Mouse (Mus musculus): Measurements from ENCODE around the gene Ccdc151. TPM values are rescaled to one million over a fixed set of nuclear protein-coding genes. Genes with fewer than 3 reads are reported as not detected.
A peak's percentile ranks its signal among the peaks of the same experiment; 100 is the strongest.

Gene Ccdc151
- polyA plus RNA-seq, 1 experiment: 0.14 TPM

GRCm38 (mm10) chr9:21960558-21961208, 41.8 kb downstream of the Ccdc151 start:
- no peak for DNase-seq (ENCODE audit: low read depth, low spot score)
- WGBS: 34% methylated on average over 26 of the region's 26 CpGs

- 60% methylated on average over 9 of the region's 9 CpGs for whole genome bisulfite sequencing
- no peak for DNase-seq (ENCODE audit: low read depth, low spot score)
Observed at GRCm38 (mm10) chr9:21960135-21960534, 42.3 kb downstream of the Ccdc151 start.

- no peak for DNase-seq (ENCODE audit: low read depth, low spot score)
- WGBS: 92% methylated on average over 7 of the region's 7 CpGs
Observed at GRCm38 (mm10) chr9:21959244-21959643, 43.2 kb downstream of the Ccdc151 start.

GRCm38 (mm10) chr9:21958372-21958771, 44.1 kb downstream of the Ccdc151 start:
- no peak for DNase-seq (ENCODE audit: low read depth, low spot score)
- WGBS: 69% methylated on average over 5 of the region's 5 CpGs

DNA sequence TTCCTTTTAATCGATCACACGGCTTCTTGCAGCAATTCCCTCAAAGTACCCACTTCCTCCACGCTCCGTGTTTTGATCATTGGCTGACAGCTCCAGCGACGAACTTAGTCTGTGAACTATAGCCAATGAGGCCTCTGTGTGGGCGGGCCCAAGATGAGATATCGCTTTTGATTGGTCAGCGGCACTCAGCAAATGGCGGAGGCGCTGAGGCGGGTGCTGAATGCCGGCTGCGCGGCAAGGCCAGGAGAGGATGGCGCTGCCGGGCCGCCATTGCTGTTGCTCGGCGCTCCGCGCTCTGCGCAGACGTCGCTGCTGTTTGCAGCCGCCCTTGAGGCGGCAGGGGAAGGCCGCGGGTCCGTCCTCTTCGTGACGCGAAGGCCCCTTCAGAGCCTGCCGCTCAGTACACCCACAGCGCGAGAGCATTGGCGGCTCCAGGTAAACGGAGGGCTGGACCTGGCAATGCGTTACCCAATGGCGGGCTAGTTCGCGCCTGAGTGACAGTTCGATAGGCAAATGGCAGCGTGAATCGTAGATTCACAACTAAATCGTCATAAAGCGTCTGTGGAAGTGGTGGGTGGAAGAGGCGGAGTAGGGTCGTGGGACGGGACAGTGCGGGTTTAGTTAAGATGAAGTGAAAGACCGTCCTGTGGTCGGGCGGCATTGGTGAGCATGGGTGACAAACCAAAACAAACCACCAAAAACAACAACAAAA, 46.7 kb downstream of the Ccdc151 start, which contains the start of gene Swsap1:
Swsap1 (plus strand) TSS at position 186 of the 712 bp plus-strand sequence.
- DNase-seq (ENCODE audit: low read depth, low spot score): peak; percentile 91
- under 1% methylated on average over 54 of the region's 54 CpGs for WGBS

DNA sequence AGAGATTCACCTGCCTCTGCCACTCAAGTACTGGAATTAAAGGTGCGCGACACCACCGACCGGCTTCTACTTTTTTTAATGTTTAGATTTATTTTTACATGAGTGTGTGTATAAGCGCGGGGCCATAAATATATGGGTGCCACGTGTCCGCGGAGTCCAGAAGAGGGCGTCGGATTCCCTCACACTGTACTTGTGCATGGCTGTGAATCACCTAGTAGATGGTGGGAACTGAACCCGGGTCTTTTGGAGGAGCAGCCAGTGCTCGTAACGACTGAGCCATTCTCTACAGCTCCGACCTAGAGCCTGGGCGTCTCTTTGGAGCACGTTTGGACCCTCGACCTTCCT, 47.2 kb downstream of the Ccdc151 start:
- DNase-seq (ENCODE audit: low read depth, low spot score): no peak
- WGBS: under 1% methylated on average over 18 of the region's 18 CpGs

- WGBS: 51% methylated on average over 3 of the region's 3 CpGs
- DNase-seq (ENCODE audit: low read depth, low spot score): no peak
Observed at GRCm38 (mm10) chr9:21954635-21955034, 47.8 kb downstream of the Ccdc151 start.

DNA sequence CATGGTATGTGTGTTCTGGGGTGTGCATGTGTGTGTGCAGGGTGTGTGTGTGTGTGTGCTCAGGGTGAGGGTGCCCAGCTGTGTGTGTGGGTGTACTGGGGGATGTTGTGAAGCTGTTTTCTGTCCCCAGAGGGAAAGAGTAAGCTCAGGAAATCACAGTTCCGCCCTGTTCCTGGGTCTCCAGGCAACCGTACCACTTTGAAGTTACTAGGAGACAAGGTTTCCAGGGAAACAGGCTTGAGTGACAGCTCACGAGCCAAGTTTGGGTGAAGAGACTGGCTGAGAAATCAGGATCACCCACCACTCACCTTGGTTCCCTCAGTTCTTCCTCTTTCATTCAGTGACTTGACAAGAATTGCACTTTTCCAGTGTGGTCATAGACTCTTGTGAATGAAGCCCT, 48.8 kb downstream of the Ccdc151 start:
- no peak for DNase-seq (ENCODE audit: low read depth, low spot score)
- WGBS: 33% methylated on average over 3 of the region's 3 CpGs

GRCm38 (mm10) chr9:21951977-21952376, 50.5 kb downstream of the Ccdc151 start:
- 73% methylated on average over 3 of the region's 3 CpGs for WGBS
- no peak for DNase-seq (ENCODE audit: low read depth, low spot score)

- WGBS: 15% methylated on average over 11 of the region's 11 CpGs
- DNase-seq (ENCODE audit: low read depth, low spot score): no peak
Observed at GRCm38 (mm10) chr9:21950322-21950721, 52.1 kb downstream of the Ccdc151 start.

DNA sequence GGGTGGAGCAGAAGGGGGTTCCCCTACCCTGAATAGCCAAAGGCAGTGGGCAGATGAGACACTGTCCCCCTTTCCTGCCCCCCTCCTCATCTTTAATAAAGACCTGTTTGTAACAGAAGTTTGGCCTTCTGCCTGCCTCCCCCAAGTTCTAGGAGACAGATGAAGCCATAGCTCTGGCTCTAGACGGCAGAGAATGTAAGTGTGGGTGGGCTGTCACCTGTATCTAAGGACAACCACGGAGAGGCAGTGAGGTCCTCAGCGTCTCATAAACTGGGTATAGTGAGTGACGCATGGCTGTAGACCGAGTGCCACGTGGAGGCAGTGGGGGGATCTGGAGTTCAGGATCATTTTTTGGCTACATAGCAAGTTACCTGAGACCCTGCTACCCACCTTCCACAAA, 53.6 kb downstream of the Ccdc151 start:
- WGBS: 65% methylated on average over 6 of the region's 6 CpGs
- DNase-seq (ENCODE audit: low read depth, low spot score): no peak

- no peak for DNase-seq (ENCODE audit: low read depth, low spot score)
- 57% methylated on average over 8 of the region's 8 CpGs for WGBS
Observed at GRCm38 (mm10) chr9:21948146-21948545, 54.3 kb downstream of the Ccdc151 start.

DNA sequence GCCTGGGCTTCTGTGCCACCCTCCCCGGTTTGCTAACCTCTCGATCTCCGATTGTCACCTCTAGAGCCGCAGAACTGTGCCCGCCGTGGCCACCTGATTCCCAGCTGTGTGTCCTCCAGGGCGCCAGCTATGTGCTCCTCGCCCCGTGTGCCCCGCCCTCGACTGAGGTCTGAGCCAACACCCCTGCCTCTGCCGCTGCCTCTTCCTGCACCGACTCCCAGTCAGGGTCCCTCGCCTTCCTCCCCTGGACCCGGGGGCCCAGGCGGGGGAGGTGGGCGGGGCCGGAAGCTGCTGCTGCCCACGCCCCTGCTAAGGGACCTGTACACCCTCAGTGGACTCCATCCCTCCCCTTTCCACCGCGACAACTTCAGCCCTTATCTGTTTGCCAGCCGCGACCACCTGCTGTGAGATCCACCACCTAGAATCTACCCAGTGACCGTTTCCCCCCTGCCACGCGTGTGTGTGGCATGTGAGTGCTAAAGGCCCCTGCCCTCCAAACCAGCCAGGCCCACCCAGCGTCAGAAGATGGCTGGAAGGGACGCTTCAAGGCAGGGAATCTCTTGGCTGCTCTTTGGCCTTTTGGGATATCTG, 54.8 kb downstream of the Ccdc151 start:
- WGBS: 9% methylated on average over 28 of the region's 28 CpGs
- DNase-seq (ENCODE audit: low read depth, low spot score): no peak

- WGBS: 21% methylated on average over 23 of the region's 23 CpGs
- DNase-seq (ENCODE audit: low read depth, low spot score): no peak
Observed at GRCm38 (mm10) chr9:21944267-21944666, 58.2 kb downstream of the Ccdc151 start.

DNA sequence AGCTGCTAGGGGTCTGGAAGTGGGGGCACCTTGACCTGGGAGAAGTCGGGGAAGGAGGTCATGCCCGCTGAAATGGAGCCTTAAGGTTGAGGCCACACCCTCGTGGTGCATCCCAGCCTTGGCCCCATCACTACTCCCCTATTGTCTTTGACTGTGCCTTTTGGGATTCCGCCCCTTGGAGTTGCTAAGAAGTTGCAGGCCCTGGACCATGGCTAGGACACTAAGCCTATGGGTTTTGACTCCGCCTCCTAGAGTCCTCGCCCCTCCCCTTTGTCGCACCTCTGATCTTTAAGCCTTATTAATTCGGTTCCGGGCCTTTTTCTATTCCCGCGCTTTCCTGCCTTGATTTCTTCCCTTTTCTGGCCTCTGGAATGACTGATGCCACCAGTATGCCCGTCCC, 58.8 kb downstream of the Ccdc151 start:
- no peak for DNase-seq (ENCODE audit: low read depth, low spot score)
- WGBS: 51% methylated on average over 12 of the region's 12 CpGs

DNA sequence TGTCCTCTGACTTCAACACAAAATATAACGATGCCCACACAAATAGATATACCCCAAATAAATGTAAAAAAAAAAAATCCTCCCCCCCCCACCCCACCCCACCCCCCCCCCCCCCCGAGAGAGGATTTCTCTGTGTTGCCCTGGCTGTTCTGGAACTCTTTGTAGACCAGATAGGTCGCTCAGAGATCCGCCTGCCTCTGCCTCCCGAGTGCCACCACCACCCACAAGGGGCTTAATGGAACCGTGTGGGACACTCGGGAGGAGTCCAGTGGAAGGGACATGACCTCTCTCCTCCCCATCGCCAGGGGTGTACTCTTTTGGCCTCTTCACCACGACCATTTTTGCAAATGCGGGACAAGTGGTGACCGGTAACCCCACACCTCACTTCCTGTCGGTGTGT, 59.4 kb downstream of the Ccdc151 start:
- WGBS: 68% methylated on average over 12 of the region's 12 CpGs
- no peak for DNase-seq (ENCODE audit: low read depth, low spot score)

Other genes with a start within 250 kb of the Ccdc151 start
- gene Spc24, start 242.3 kb downstream of the Ccdc151 start, polyA plus RNA-seq (2012; rRNA removed): 28.5 and 31.7 TPM in 2 replicates
- 11.3 and 16.0 TPM in 2 replicates for gene Kank2, start 203.9 kb downstream of the Ccdc151 start, polyA plus RNA-seq (2012; rRNA removed)
- gene Angptl8, start 167.1 kb downstream of the Ccdc151 start, polyA plus RNA-seq (2012; rRNA removed): 6.2 and 7.6 TPM in 2 replicates
- gene Dock6, start 150.0 kb downstream of the Ccdc151 start, polyA plus RNA-seq (2012; rRNA removed): 52.5 and 66.4 TPM in 2 replicates
- 70.2 and 84.5 TPM in 2 replicates for gene Rab3d, start 84.4 kb downstream of the Ccdc151 start, polyA plus RNA-seq (2012; rRNA removed)
- 0.98 and 1.9 TPM in 2 replicates for gene Ccdc159, start 75.2 kb downstream of the Ccdc151 start, polyA plus RNA-seq (2012; rRNA removed)
- 101 and 102 TPM in 2 replicates for gene Tmem205, start 75.1 kb downstream of the Ccdc151 start, polyA plus RNA-seq (2012; rRNA removed)
- gene Plppr2, start 65.6 kb downstream of the Ccdc151 start, polyA plus RNA-seq (2012; rRNA removed): 2.9 and 3.1 TPM in 2 replicates
- 7.4 and 8.0 TPM in 2 replicates for gene Swsap1, start 46.9 kb downstream of the Ccdc151 start, polyA plus RNA-seq (2012; rRNA removed)
- 1.1 and 1.8 TPM in 2 replicates for gene Epor, start 39.1 kb downstream of the Ccdc151 start, polyA plus RNA-seq (2012; rRNA removed)
- 1.9 and 2.4 TPM in 2 replicates for gene Rgl3, start 13.2 kb downstream of the Ccdc151 start, polyA plus RNA-seq (2012; rRNA removed)
- 127 and 130 TPM in 2 replicates for gene Prkcsh, start 172 bp upstream of the Ccdc151 start, polyA plus RNA-seq (2012; rRNA removed)
- gene Elavl3, start 49.4 kb upstream of the Ccdc151 start, polyA plus RNA-seq (2012; rRNA removed): 0.29 and 0.47 TPM in 2 replicates
- not detected in 2 replicates for gene Gm49318, start 68.6 kb upstream of the Ccdc151 start, polyA plus RNA-seq (2012; rRNA removed)
- gene Zfp653, start 68.7 kb upstream of the Ccdc151 start, polyA plus RNA-seq (2012; rRNA removed): 8.6 and 10.0 TPM in 2 replicates
- 47.7 and 48.6 TPM in 2 replicates for gene Ecsit, start 82.8 kb upstream of the Ccdc151 start, polyA plus RNA-seq (2012; rRNA removed)
- gene Cnn1, start 96.6 kb upstream of the Ccdc151 start, polyA plus RNA-seq (2012; rRNA removed): 253 and 296 TPM in 2 replicates
- gene Elof1, start 114.5 kb upstream of the Ccdc151 start, polyA plus RNA-seq (2012; rRNA removed): 120 and 148 TPM in 2 replicates
- gene Acp5, start 133.1 kb upstream of the Ccdc151 start, polyA plus RNA-seq (2012; rRNA removed): 233 and 244 TPM in 2 replicates
- 45.9 and 50.1 TPM in 2 replicates for gene Pigyl, start 154.2 kb upstream of the Ccdc151 start, polyA plus RNA-seq (2012; rRNA removed)
- gene Zfp872, start 185.5 kb upstream of the Ccdc151 start, polyA plus RNA-seq (2012; rRNA removed): not detected in 2 replicates
- 5.8 and 11.2 TPM in 2 replicates for gene Zfp809, start 223.1 kb upstream of the Ccdc151 start, polyA plus RNA-seq (2012; rRNA removed)